Mouse (Mus musculus): ENCODE data around the gene Slx1b.

Slx1b gene

DNA sequence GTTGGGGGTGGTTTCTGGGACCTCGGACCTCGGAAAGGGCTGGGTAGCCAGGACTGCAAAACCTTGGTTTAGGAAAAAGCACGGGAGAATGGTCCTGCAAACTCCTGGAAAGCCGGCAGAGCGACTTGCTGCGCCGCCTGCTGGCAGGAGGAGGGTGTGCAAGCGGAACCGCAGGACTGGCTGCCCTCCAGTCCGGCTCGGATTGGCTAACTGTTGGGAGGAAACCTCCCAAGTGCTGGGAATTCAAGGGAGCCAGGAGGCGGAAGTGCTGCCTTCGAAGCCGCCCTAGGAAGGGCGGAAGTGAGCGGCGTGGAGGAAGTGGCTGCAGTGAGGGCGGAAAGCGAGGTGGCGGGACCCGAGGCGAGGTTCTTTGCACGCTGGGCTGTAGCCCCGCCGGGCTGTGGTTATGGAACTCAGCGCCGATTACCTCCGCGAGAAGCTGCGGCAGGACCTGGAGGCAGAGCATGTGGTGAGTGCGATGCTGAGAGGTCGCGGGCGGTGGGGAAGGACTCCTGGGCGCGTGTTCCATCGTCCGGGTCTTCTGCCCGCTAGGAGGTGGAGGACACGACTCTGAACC is at the start of gene Slx1b:
TSS of gene Slx1b (minus strand) at position 154 of the 577 bp plus-strand sequence.
- DNase-seq = peak; percentile 97

DNA sequence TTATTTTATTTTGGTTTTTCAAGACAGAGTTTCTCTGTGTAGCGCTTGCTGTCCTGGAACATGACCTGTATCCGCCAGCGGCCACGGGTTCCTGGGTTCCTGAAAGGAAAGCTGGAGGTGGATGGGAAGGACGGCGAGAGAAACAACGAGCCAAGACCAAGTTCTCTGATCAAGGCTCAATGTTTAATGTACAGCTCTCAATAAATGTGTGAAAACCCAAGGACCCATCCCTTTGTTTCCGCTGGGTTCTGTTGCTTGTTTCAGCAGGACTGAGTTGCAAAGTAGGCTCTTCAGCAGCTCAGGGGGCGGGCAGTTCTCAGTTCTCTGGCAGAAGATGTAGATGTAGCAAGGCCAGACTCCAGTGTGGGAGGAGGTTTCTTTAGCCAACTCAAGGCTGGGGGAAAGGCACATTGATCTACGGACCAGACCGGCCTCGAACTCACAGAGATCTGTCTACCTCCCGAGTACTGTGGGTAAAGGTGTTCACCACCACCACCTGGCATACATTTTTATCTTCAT is 46.4 kb upstream of the Slx1b start:
- DNase-seq = no peak

GRCm38 (mm10) chr7:126741452-126741851 is 45.9 kb upstream of the Slx1b start:
- DNase-seq = no peak

GRCm38 (mm10) chr7:126740977-126741376 is 45.4 kb upstream of the Slx1b start:
- DNase-seq = no peak

DNA sequence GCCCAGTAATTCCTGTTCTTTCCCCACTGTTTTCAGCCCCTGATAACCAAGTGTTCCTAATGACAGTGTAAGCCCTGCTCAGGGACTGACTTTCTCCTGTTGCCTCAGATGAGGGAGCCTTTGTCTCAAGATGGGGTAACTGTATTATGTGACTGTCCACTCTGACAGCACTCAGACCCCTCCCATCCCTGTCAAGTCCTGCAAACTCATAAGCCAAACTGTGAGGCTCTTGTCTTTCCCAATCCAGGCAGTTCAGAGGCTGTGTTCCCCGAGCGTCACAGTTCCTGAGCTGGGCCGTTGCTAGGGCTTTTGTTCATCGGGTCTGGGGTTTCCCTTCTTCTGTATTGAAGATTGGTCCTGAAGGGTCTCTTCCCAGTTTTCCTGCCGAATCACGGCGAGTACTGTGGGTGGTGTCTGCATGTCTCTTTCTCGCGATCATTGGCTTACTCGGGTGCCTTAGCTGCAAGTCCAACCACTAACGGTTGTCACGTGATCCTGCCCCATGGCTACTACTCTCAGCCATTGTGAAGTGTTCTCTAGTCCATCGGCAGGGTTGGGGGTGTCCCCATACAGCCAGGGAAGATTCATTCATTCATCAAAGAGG is 44.6 kb upstream of the Slx1b start:
- no peak for DNase-seq

GRCm38 (mm10) chr7:126739551-126739950 is 44.0 kb upstream of the Slx1b start:
- DNase-seq = no peak

GRCm38 (mm10) chr7:126736122-126736521 is 40.5 kb upstream of the Slx1b start:
- DNase-seq = no peak

DNA sequence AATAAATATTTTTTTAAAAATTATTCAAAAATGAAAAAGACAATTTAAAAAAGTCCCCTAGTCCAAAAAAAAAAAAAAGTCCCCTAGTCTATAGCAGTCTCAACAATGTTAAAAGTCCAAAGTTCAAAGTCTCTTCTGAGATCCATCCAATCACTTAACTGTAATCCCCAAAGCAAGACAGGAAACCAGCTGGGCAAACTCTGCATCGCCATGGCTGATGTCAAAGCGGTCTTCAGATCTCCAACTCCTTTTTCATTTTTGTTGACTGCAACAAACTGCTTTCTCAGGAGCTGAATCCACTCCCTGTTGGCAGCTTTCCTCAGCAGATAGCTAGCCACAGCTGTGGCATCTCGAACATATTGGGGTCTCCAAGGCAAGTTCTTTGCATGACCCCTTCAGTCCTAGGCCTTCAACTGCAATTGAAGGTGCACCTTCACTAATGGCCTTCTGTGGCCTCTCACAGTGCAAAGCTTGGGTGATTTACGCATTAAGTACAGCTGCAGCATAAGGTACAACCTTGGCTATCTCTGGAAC is 34.7 kb upstream of the Slx1b start:
- DNase-seq = peak; percentile 68

GRCm38 (mm10) chr7:126725667-126726066 is 30.1 kb upstream of the Slx1b start:
- DNase-seq = no peak

DNA sequence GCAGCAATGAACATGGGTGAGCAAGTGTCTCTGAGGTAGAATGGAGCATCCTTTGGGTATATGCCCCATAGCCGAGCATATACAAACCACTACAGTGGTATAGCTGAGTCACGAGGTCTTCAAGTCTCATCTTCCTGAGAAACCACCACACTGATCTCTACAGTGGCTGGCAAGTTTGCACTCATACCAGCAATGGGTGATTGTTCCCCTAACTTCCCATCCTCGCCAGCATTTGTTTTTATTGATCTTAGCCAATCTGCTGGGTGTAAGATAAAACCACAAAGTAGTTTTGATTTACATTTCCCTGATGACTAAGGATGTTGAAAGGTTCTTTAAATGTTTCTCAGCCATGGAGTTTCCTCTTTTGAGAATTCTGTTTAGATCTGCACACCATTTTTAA is 29.5 kb upstream of the Slx1b start:
- DNase-seq = no peak

- DNase-seq = no peak
Measured at GRCm38 (mm10) chr7:126721635-126722034, 26.1 kb upstream of the Slx1b start.

DNA sequence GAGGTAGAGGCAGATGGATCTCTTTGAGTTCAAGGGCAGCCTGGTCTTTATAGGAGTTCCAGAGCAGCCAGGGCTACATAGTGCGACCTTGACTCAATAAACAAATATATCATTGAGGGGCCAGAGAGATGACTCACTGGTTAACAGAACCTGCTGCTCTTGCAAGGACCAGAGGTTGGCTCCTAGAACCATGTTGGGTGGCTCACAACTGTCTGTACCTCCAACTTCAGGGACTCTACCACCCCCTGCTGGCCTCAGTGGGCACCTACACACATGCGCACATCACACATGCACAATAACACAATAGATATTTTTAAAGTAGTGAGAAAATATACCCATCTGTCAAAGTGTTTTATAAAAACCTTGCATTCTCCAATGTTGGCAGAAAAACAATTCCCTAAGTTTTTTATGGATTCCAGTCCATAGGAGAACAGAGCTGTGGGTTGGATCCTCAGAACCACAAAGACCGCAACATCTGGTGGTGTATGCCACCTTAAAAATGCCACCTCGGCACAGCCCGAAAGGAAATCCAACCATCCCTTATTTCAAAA is 23.3 kb upstream of the Slx1b start:
- DNase-seq = no peak

DNA sequence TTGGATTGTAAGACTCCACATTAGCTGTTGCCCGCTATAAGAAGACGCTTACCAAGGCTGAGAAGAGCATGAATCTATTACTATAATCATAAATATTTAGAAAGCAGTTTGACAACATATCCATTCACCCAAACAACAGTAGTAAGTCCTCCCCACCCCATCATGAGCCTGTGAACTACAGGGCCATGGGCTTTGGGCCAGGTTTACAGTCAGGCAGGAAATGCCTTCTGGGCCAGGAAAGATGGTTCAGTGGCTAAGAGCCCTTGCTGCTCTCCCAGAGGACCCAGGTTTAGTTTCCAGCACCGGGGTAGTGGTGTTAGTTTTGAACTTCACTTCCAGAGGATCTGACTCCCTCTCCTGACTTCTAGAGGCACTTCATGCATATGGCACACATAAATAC is 22.0 kb upstream of the Slx1b start:
- DNase-seq = peak; percentile 59

GRCm38 (mm10) chr7:126715679-126716078 is 20.1 kb upstream of the Slx1b start:
- DNase-seq = no peak

- DNase-seq = no peak
Measured at GRCm38 (mm10) chr7:126711910-126712309, 16.3 kb upstream of the Slx1b start.

GRCm38 (mm10) chr7:126710266-126710665 is 14.7 kb upstream of the Slx1b start:
- DNase-seq = no peak

- no peak for DNase-seq
Measured at GRCm38 (mm10) chr7:126708175-126708952, 12.8 kb upstream of the Slx1b start.

- no peak for DNase-seq
Measured at GRCm38 (mm10) chr7:126707442-126708174, 12.0 kb upstream of the Slx1b start, which contains the start of gene Coro1a. Gene Coro1a, minus strand, starts transcription at chr7:126707787.

DNA sequence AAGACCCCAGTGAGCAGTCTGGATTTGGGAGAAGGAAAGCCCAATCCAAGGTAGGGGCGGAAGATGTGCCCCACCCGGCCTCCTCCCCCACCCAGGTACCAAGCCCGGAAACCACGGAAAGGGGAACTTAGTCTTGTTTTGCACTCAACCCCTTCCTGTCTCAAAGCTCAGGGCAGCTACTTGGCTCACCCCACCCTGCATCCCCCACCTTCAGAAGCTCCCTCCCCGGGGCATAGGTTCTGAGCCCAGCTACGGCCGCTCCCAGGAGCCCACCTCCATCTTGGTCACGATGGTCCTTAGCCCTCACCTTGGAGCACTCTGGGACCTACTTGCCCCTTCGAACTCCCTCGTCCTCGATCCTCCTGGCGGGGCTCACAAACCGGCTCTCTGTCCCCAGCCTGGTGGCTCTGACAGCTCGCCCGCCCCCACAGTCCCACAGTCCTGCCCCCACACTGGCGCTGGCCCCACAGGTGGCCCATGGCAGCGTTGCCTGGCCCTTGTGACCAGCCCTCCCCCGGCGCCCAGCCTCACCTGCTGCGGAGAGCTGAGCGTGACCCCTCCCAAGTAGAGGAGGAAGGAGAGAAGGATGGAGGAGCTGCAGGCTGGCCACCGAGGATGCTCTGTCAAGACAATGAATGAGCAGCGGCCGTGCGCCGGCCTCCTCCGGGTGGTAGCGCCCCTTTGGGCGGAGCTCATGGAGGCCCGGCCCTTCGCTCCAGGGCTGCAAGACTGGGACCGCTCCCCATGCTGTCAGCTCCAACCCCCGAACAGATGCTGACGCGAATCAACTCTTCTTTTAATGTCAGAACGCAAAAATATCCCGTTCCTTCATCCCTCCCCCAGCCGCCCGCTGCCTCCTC is 8.8 kb upstream of the Slx1b start:
- peak; percentile 85 for DNase-seq

- no peak for DNase-seq
Measured at GRCm38 (mm10) chr7:126703757-126704077, 8.1 kb upstream of the Slx1b start.

DNA sequence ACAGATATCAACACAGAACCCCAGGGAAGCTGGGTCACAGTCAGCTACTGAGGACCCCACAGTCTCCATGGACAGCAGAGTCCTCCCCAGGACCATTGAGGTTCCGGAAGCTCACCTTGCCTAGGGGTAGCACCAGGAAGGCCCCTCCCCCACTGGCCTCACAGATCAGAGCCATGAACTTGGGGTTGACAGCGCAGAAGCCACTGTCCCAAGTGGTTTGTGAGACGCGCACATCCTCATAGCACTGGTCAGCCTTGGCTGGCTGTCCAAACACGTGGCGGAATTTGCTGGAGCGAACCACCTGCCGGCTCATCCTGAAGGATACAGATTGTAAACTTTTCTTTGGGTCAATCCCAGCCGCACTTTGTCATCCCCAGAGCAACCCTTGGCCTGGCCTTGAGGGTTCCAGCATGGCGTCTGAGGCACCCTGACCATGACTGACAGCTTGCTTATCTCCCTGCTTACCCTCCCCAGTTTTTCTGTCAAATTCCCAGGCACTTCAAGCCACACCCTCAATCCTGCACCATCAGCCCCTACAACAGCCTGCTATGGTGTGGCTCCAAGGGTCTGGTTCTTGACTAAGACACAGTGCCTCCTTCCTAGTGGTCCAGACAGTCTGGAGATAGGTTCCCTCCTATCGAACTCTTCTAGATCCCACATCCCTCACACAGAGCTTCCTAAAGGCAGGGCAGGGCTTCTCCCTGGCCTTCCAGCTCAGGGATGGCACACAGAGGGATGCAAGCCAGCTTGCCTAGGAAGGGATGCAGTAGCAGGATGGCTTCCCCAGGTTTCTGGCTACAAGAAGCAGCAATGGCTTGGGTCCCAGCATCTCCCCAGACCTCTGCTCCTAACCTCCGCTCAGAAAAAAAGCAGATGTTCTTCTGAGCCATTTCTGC is 7.5 kb upstream of the Slx1b start:
- no peak for DNase-seq

Measured in lung, postnatal 10 days (tissue).